Mouse (Mus musculus) midbrain, embryonic 11.5 days (tissue): ENCODE measurements around the gene Rnpepl1. TPM values are rescaled to one million over a fixed set of nuclear protein-coding genes. Genes with fewer than 3 reads are reported as not detected.

Experiments
- ATAC-seq: fragments of 200-750 bp; cut with Nextera tagmentation; 2 replicates; pipeline ENCODE4 v1.8.0; 2017; ENCODE audit warnings: moderate TSS enrichment, moderate library complexity; ENCODE audit not compliant: low FRiP score
- DNase-seq: peaks from one replicate; pipeline ENCODE4 v3.0.0; 2015; ENCODE audit warnings: low spot score; ENCODE audit errors: missing footprints
- H3K27ac ChIP-seq: fragments of 300-500 bp; sonication (generic); 2 replicates; pipeline ENCODE4 v1.5.1; 2014; ENCODE audit warnings: low read depth, low read length
- H3K27me3 ChIP-seq: fragments of 300-500 bp; sonication (generic); 2 replicates; pipeline ENCODE4 v1.6.1; 2014; ENCODE audit warnings: mild to moderate bottlenecking, low read length, moderate library complexity, mixed read lengths; ENCODE audit not compliant: control insufficient read depth, insufficient read depth
- H3K36me3 ChIP-seq: fragments of 300-500 bp; sonication (generic); 2 replicates; pipeline ENCODE4 v1.6.1; 2014; ENCODE audit warnings: mild to moderate bottlenecking, low read length, moderate library complexity, mixed read lengths; ENCODE audit not compliant: control insufficient read depth, insufficient read depth
- H3K4me1 ChIP-seq: fragments of 300-500 bp; sonication (generic); 2 replicates; pipeline ENCODE4 v1.6.1; 2014; ENCODE audit warnings: low read length; ENCODE audit not compliant: control insufficient read depth, insufficient read depth
- H3K4me2 ChIP-seq: fragments of 300-500 bp; sonication (generic); 2 replicates; pipeline ENCODE4 v1.6.1; 2014; ENCODE audit warnings: mild to moderate bottlenecking, moderate library complexity
- H3K4me3 ChIP-seq: fragments of 300-500 bp; sonication (generic); 2 replicates; pipeline ENCODE4 v1.5.1; 2014; ENCODE audit warnings: low read depth, low read length
- H3K9ac ChIP-seq: fragments of 300-500 bp; sonication (generic); 2 replicates; pipeline ENCODE4 v1.6.1; 2014; ENCODE audit warnings: low read length
- H3K9me3 ChIP-seq: fragments of 300-500 bp; sonication (generic); 2 replicates; pipeline ENCODE4 v1.6.1; 2016; ENCODE audit warnings: low read length; ENCODE audit not compliant: control insufficient read depth
- WGBS: fragments of 180-500 bp; shearing (Covaris S2); extraction: QIAGEN DNeasy Blood & Tissue Kit; methylation state at CpG from one replicate; pipeline ENCODE4 v1.1.7; 2014; 5-methylcytosine and 5-hydroxymethylcytosine counted together
- polyA plus RNA-seq: library from polyadenylated mRNA; unstranded; fragments of >200 nt; fragmentation: Nextera tagmentation; extraction: Ambion mirVana; gene quantifications from 2 replicates; pipeline ENCODE4 v1.2.1, GENCODE M21; 2014

Rnpepl1 gene
- 13.3 TPM in 2 replicates for polyA plus RNA-seq

DNA sequence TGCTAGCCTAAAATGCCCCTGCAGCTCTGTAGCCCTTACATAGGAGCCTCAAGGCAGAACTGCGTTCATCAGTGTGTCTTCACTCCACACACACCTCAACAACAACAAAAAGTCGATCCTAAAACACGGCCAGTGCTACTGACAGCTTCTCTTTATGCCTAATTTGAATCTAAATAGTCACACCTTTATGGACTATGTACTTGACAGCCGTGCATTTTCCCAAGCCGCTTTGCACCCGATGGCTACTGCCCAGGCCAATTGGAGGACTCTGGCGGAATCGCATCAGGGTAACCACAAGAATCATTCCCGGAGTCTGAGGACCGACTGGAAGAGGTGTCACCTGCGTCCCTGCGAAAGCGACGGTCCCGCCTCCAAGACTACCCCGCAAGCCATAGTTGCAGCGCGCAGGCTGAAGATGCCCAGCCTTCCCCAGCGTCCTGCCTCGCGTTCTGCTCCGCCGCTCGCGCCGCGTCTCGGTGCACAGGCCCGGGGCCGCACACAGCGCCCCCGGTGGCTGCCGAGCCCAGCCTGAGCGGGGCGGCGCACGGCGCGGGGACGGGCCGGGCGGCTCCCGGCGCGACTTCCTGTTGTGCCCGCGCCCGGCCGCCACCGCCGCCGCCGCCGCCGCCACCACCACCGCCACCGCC is at the start of gene Rnpepl1:
Rnpepl1 (plus strand) TSS at position 545 of the 647 bp plus-strand sequence.
- ATAC-seq, result peak; percentile 74
- H3K27me3 ChIP-seq, result peaks cover 7% of the 10 kb centered on the region
- H3K4me2 ChIP-seq, result peak within 1 kb of the TSS; percentile 69
- H3K4me1 ChIP-seq, result peaks cover 28% of the 10 kb centered on the region
- peak within 1 kb of the TSS; percentile 91 for H3K9ac ChIP-seq
- H3K4me3 ChIP-seq, result peak within 1 kb of the TSS; percentile 82
- H3K9me3 ChIP-seq, result no peaks in the 10 kb centered on the region
- H3K27ac ChIP-seq, result peak within 1 kb of the TSS; percentile 76
- DNase-seq, result peak; percentile 97
- WGBS, result under 1% methylated on average over 54 of the region's 57 CpGs
- H3K36me3 ChIP-seq, result no peaks in the 10 kb centered on the region

DNA sequence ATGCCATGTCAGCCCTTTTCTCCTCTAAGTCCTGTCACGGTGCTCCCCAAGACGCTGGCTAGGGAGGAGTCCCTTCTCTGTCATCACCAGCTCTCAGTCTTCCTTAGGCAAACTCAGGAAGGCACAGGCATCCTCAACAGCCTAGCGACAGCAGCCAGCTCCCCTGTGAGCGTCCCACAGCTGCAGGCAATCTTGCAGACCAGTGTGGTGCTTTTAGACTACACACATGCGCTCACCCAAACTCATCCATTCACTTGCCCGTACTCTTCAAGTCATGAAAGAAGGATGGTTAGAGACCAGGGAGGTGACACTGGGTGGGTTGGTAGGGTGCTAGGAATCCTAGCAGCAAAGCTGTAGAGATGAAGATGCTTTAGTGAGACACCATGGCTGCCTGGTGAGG is 49.1 kb upstream of the Rnpepl1 start:
- WGBS, result 79% methylated on average over 6 of the region's 6 CpGs

DNA sequence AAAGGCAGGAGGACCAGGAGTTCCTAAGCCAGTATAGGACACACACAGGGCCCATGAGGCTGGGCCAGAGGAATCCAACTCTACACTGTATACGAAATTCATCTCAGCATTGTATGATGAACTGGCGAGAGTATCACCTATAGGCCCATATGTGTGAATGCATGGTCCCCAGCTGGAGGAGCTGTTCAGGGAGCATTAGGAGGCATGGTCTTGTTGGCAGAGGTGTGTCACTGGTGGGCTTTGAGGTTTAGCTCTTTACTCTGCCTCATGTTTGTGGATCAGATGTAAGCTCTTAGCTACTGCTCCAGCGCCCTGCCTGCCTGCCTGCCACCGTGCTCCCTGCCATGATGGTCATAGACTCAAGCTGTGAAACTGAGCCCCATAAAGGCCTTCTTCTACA is 47.3 kb upstream of the Rnpepl1 start:
- no peak overlapping the region for H3K4me2 ChIP-seq
- H3K27me3 ChIP-seq, result no peaks in the 10 kb centered on the region
- 83% methylated on average over 4 of the region's 4 CpGs for WGBS
- H3K36me3 ChIP-seq, result peaks cover 9% of the 10 kb centered on the region
- H3K9me3 ChIP-seq, result no peaks in the 10 kb centered on the region
- H3K9ac ChIP-seq, result no peak overlapping the region
- H3K4me3 ChIP-seq, result no peak overlapping the region
- no peaks in the 10 kb centered on the region for H3K4me1 ChIP-seq
- no peak for ATAC-seq
- H3K27ac ChIP-seq, result no peak overlapping the region
- no peak for DNase-seq

More for the DNA sequence above, 49.1 kb upstream of the Rnpepl1 start:
- no peaks in the 10 kb centered on the region for H3K4me1 ChIP-seq
- no peak overlapping the region for H3K27ac ChIP-seq
- no peak overlapping the region for H3K4me2 ChIP-seq
- no peaks in the 10 kb centered on the region for H3K9me3 ChIP-seq
- H3K27me3 ChIP-seq, result no peaks in the 10 kb centered on the region
- H3K4me3 ChIP-seq, result no peak overlapping the region
- DNase-seq (no peak), ATAC-seq (no peak)
- peaks cover 24% of the 10 kb centered on the region for H3K36me3 ChIP-seq
- no peak overlapping the region for H3K9ac ChIP-seq

DNA sequence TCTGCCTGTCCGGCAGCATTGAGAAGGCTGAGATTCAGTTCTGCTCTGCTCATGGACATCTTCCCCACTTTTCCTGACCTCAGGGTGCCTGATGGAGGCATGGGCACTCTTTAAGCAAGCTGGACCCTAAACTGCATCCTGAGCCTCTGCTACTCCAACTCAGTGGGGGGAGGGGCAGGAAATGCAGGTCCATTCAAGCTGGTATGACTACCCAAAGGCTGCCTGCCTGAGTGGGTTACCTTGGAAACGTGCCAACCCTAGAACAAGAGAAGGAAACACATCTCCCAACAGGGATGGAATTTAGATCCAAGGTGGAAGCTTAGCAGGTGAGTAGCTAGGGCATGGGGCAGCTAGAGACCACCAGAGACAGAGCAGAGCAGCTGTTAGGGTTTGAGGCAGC is 44.4 kb upstream of the Rnpepl1 start:
- no peaks in the 10 kb centered on the region for H3K36me3 ChIP-seq
- no peaks in the 10 kb centered on the region for H3K27me3 ChIP-seq
- H3K9ac ChIP-seq, result no peak overlapping the region
- no peaks in the 10 kb centered on the region for H3K9me3 ChIP-seq
- no peak overlapping the region for H3K27ac ChIP-seq
- no peaks in the 10 kb centered on the region for H3K4me1 ChIP-seq
- DNase-seq, result no peak
- 79% methylated on average over 2 of the region's 2 CpGs for WGBS
- ATAC-seq, result no peak
- no peak overlapping the region for H3K4me3 ChIP-seq
- no peak overlapping the region for H3K4me2 ChIP-seq

DNA sequence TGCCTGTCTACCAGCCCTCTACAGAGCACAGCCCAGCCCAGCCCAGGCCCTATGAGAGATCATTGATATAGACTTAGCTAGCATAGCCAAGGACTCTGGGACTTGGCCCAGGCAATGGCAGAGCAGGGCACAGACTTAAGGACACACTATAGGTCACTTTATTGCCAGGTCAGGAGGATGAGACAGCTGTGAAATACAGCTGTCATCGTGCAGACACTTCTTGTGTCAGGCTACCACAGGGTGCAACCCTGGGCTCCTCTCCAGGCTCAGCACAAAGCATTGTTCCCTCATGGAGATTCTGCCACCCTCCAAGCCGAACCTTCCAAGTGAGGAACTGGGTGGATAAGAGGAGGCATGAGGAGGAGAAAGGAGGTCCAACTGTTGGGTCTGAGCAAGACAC is 40.6 kb upstream of the Rnpepl1 start:
- H3K36me3 ChIP-seq, result no peaks in the 10 kb centered on the region
- 75% methylated on average over 2 of the region's 2 CpGs for WGBS
- ATAC-seq, result no peak
- H3K4me2 ChIP-seq, result no peak overlapping the region
- H3K27me3 ChIP-seq, result no peaks in the 10 kb centered on the region
- no peak for DNase-seq
- no peak overlapping the region for H3K27ac ChIP-seq
- no peaks in the 10 kb centered on the region for H3K9me3 ChIP-seq
- no peaks in the 10 kb centered on the region for H3K4me1 ChIP-seq
- H3K9ac ChIP-seq, result no peak overlapping the region
- no peak overlapping the region for H3K4me3 ChIP-seq

DNA sequence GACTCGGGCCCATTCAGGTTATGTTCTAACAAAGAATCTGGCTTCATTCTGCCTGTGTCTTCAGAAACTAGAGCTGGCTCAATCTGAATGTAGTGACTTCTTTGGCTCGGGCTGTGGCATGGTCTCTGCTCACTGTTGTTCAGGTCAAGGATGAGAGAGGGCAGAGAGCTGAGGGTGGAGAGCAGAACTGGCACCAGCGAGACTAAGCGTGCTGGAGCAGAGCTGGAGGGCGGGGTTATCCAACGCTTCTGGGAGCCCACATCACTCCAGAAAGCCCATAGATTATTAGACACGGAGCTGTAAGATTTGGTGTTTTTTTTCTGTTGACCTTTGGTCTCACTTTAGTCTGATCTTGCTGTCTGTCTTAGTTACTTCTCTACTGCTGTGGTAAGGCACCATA is 37.9 kb upstream of the Rnpepl1 start:
- ATAC-seq (no peak), DNase-seq (no peak)
- H3K4me1 ChIP-seq, result no peaks in the 10 kb centered on the region
- H3K27ac ChIP-seq, result no peak overlapping the region
- H3K9ac ChIP-seq, result no peak overlapping the region
- H3K9me3 ChIP-seq, result no peaks in the 10 kb centered on the region
- H3K4me2 ChIP-seq, result no peak overlapping the region
- no peaks in the 10 kb centered on the region for H3K36me3 ChIP-seq
- WGBS, result 89% methylated on average over 7 of the region's 7 CpGs
- no peak overlapping the region for H3K4me3 ChIP-seq
- H3K27me3 ChIP-seq, result no peaks in the 10 kb centered on the region

DNA sequence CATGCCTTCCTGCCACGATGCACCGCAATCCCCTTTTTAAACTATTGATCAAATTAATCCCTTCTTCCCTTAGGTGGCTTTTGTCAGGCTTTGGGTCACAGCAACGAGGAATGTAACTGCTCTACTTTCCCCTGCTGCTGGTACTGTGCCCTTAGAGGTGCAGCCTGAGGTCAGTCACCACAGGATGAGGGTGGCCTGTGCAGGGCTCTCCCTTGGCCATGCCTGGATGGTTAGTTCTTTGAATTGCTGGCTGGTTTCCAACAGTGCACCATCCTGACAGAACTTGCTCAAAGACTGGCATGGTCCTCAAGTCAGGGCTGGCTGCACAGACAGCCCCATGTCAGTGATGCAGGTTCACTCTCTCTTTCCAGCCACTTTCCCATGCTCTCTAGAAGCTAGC is 36.6 kb upstream of the Rnpepl1 start:
- no peaks in the 10 kb centered on the region for H3K36me3 ChIP-seq
- no peak for ATAC-seq
- no peak overlapping the region for H3K27ac ChIP-seq
- H3K27me3 ChIP-seq, result no peaks in the 10 kb centered on the region
- no peaks in the 10 kb centered on the region for H3K4me1 ChIP-seq
- no peak for DNase-seq
- H3K9ac ChIP-seq, result no peak overlapping the region
- no peak overlapping the region for H3K4me3 ChIP-seq
- H3K9me3 ChIP-seq, result no peaks in the 10 kb centered on the region
- 55% methylated on average over 3 of the region's 3 CpGs for WGBS
- no peak overlapping the region for H3K4me2 ChIP-seq

DNA sequence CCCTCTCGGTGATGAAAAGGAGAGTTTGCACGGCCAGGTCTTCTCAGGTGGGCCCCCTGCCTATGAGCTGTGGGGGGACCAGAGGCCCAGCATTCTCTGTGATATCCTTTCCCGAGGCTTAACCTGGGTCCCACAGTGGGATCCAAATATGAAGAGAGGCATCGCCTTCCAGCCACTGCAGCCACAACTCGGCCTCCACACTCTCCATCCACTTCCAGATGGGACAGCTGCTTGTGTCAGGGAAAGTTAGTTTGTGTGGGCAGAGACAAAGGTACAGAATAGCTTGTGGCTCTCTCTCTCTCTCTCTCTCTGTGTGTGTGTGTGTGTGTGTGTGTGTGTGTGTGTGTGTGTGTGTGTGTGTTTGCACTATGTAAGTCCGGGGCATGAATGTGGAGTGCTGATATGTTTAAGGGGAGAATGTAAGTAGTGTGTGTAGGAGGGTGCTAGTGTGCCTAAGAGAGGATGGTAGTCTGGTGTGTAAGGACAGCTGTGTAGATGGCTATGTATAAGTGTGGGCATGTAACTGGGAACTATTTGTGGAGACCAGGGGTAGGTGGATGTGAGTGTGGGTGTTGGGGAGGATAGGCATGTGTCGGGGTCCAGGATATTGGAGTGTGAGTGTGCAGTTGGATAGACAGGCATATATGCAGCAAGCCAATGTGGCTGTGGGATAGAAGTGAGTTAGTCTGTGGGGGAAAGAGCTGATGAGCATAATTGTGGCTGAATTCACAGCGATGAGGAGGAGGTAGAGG is 35.0 kb upstream of the Rnpepl1 start:
- Histone ChIP-seq H3K4me2 (no peak overlapping the region), H3K4me3 (no peak overlapping the region), H3K36me3 (no peaks in the 10 kb centered on the region), H3K4me1 (no peaks in the 10 kb centered on the region), H3K27ac (no peak overlapping the region), H3K27me3 (no peaks in the 10 kb centered on the region), H3K9me3 (no peaks in the 10 kb centered on the region), H3K9ac (no peak overlapping the region)
- DNase-seq, result no peak
- WGBS, result 85% methylated on average over 8 of the region's 8 CpGs
- ATAC-seq, result no peak

DNA sequence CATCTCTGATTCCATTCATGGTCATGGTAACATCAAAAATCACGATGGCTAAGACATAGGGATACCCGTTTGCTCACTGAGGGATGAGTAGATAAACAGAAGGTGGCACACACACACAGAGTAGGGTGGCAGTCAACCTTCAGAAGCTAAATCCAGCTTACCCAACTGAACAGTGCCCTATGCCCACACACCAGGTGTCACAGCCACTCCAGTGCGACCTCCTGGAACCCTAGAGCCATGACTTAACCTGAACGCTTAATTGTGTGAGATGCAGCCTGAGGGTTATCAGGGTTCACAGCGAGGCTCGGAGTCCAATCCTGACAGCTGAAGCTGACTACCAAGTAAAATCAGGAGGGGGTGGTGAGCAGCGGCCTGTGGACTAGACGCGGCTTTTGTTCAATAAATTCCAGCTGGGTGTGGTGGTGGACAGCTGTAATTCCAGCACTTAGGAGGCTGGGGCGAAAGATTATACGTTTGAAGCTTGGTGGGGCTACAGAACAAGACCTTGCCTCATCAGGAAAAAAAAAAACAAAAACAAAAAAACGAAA is 33.1 kb upstream of the Rnpepl1 start:
- DNase-seq, result no peak
- no peak overlapping the region for H3K4me3 ChIP-seq
- H3K27me3 ChIP-seq, result no peaks in the 10 kb centered on the region
- no peak for ATAC-seq
- H3K36me3 ChIP-seq, result no peaks in the 10 kb centered on the region
- H3K9me3 ChIP-seq, result no peaks in the 10 kb centered on the region
- no peaks in the 10 kb centered on the region for H3K4me1 ChIP-seq
- no peak overlapping the region for H3K27ac ChIP-seq
- no peak overlapping the region for H3K9ac ChIP-seq
- WGBS, result 73% methylated on average over 12 of the region's 12 CpGs
- H3K4me2 ChIP-seq, result no peak overlapping the region
